Mouse (Mus musculus) cortical plate, adult 2 months (tissue): ENCODE results near the gene Arfrp1.

ENCODE experiments used
- CTCF ChIP-seq: fragments of 200-500 bp; IDR thresholded peaks from 2 replicates; pipeline ENCODE4 v1.5.1; 2011; ENCODE audit warnings: mild to moderate bottlenecking, control low read depth, low read length; ENCODE audit not compliant: insufficient read depth; ENCODE audit errors: extremely low read depth
- POLR2A ChIP-seq: fragments of 200-500 bp; IDR thresholded peaks from 2 replicates; pipeline ENCODE4 v1.6.1; 2011; ENCODE audit warnings: mild to moderate bottlenecking, low read length, control low read depth; ENCODE audit not compliant: insufficient read depth; ENCODE audit errors: extremely low read depth

GRCm38 (mm10) chr2:181397207-181397761, 32.1 kb upstream of the Arfrp1 start:
- TF ChIP-seq POLR2A: no peak
- no peak for TF ChIP-seq CTCF
